Mouse (Mus musculus) mature B cell (primary cell): Measurements from ENCODE around the gene BC048562.

ENCODE experiments used
- in situ Hi-C: fragments of 300-500 bp; cut with MboI; formaldehyde crosslinking; loops from 2 replicates; pipeline ENCODE4 v1.14.3; 2019

Gene BC048562

GRCm38 (mm10) chr9:108450292-108451169 lies 14.2 kb downstream of the BC048562 start:
- in situ Hi-C loops, result no loop called here

DNA sequence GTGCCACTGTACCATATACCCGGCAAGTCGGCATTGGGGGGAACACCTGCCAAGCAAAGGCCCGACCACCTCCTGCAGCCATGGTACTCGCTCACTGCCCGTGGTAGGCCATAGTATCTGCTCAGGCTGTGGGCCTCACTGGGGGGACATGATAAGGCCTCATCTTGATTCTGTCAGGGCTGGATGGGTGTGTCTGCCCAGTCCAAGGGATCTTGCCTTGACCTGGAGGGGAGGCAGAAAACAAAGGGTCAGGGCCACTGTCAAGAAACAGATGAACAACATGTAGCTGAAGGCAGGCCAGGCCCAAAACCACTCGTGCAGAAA lies 14.8 kb downstream of the BC048562 start:
- in situ Hi-C loops, result no loop called here

DNA sequence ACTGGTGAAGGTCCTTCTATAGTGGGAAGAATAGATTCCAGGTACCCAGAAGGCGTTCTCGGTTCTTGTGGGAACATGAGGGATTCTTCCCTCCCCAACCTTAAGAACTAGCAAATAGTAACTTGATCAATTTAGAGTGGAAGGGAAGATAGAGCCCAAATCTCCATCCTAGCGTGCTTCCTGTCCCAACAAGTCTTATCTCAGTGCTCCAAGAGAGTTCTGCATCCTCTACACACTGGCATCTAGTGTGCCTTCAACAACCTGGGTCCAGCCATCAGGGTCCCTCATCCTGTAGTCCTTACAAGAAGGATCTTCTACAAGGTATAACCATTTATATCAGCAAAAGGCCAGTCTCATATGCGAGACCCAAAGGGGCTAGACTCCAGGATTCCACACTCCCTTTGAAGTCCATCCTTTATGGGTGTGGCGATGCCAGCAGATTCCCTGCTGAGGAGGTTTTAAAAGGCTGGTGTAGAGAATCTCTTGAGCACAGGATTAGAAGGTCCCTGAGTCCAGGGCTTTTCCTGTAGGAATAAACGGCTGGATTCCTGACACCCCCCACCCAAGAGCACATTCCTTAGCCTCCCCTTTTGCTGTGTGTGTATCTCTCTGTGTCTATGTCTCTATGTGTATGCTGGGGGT lies 15.4 kb downstream of the BC048562 start:
- in situ Hi-C loops, result no loop called here

DNA sequence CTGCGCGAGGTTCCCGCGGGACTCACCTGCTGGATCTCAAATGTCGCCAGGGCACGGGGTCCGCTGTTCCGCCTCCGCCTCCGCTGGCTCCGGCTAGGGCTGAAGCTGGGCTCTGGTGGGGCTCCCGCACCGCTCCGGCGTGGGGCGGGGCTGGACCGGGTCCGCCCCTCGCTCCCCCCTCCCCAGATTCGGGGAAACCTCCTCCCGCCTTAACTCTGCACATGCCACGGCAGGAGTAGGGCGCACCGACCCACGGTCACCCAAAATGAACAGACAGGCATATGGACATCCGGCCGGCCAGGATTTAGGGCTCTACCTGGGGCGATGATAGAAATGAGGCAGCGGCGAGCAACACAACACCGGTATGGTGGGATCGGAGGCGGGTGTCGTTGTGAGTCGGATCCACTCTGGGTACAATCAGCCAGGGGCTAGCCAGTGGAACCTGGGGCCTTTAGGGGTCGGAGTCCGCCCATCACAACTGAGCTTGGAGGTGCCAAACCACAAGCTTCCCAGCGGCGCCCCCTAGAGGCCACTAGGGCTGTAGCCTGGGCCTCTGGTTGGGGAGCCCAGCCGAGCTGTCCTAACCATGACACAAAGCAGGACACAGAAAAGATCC lies 16.1 kb downstream of the BC048562 start:
- in situ Hi-C loops, result no loop called here

- in situ Hi-C loops, result no loop called here
These were observed 16.6 kb downstream of the BC048562 start for GRCm38 (mm10) chr9:108452911-108453310.

- in situ Hi-C loops, result no loop called here
These were observed 17.2 kb downstream of the BC048562 start for GRCm38 (mm10) chr9:108453458-108453857.

- in situ Hi-C loops, result no loop called here
These were observed 18.1 kb downstream of the BC048562 start for GRCm38 (mm10) chr9:108454429-108454828.

- in situ Hi-C loops, result no loop called here
These were observed 19.7 kb downstream of the BC048562 start for GRCm38 (mm10) chr9:108455747-108456571.

GRCm38 (mm10) chr9:108456953-108457352 lies 20.7 kb downstream of the BC048562 start:
- in situ Hi-C loops, result no loop called here

DNA sequence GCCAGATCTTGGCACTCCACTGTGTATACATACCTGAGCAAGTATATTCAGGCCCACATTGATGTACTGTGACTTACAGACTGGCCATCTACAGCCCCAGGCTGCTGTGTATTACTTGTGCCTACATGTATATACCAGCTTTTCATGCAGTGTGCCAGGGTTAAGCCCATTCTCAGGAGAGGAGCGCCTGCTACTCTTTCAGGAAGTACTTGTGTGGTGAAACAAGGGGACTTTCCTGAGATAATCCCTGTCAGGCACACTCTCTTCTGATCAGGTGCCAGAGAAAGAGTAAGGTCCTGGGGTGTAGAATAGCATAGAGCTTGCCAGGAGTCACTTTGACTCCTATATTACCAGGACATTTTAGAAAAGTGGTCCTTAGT lies 23.6 kb downstream of the BC048562 start:
- in situ Hi-C loops, result no loop called here

DNA sequence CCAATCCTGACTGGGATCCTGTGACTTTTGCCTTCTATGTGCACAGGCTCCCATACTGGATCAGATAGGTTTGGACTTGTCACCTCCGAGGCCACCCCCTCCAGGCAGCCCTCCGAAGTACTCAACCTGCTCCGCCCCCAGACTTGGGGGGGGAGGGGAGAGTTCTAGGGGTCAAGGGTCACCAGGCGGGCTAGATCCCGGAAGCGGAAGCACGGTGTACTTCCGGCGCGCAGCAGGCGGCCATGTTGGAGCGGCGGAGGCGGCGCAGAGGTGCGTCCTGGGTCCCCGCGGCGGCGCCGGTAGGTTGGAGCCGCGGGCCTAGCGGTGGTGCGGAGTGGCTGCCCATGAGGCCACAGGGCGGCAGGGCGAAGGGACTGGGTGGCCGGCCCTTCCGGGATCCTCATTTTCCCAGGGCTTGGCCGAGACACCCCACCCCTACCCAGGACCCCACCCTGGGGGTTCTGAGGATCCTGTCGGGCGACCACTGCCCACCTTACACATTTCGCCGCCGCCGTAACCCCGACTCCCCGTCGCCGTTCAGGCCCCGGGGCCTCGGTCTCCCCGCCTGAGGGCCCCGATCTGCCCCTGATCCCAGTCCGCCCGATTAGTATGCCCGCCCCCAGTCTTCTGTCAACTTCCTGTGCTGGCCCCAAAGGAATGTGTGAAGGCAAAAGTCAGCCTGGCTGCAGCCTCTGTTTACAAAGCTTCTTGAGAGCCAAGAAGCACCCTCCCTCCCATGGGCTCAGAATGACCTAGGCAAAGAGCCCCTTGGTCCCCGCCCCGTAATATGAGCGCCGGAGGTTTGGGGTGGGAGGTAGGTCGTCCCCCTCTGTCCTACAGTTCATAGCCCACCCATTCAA lies 24.3 kb downstream of the BC048562 start, which contains the start of gene Ccdc71:
Gene Ccdc71 (plus strand): TSS at position 209 of the 860 bp plus-strand sequence.
- in situ Hi-C loops, result no loop called here

DNA sequence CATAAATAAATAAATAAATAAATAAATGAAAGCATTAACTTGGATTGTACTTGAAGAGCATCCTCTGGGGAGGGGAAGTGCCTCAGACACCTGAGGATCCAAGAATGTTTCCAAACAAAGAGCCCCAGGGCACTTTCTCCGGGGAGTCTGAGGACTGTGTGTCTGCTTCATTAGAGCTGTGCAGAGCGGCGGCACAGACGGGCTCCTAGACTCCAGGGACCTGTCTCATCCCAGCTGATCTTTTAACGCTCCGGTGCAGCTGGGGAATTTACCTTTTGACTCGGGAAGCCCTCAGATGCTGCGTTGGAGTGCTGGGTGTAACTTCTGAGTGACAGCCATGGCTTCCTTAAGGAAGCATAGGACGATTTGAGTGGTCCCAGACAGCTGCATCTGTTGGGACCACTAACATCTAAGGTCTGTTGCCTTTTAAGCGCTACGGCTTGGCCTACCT lies 24.9 kb downstream of the BC048562 start, which contains the start of gene Klhdc8b:
Gene Klhdc8b (minus strand): TSS at position 401 of the 451 bp plus-strand sequence.
- in situ Hi-C loops, result no loop called here

DNA sequence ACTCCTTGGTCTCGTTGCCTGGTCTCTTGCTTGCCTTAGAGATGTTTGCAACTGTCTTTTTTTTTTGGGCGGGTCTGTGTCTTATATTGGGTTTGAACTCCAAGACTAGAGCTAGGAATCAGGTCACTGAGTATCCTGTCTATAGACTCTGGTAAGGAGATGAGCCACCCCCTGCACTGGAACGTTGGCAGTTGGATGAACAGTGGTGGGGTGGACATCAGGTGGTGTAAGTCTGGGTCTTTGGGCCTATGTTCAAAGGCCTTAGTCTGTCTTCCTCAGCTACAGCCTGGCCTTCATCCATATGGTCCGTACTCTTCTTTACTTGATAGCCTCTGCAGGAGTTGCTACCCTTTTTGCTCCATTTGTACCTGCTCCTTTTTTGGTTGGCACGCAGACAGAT lies 25.4 kb downstream of the BC048562 start:
- in situ Hi-C loops, result no loop called here

DNA sequence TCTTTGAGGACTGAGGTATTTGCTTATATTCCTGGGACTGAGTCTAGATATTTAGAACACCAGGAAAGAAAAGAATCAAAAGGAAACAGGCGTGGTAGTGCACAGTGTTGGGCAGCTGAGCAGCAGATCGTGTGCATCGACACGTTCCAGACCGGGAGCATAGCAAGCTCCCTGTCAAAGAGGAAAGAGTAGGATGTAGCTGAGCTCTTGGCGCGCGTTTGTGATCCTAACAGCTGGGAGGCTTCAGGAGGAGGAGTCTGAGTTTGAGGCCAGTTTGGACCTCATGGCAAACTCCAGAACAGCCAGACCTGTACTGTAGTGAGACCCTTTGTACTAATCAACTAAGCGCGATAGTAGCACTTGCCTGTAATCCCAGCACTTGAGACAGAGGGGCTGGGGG lies 25.9 kb downstream of the BC048562 start:
- in situ Hi-C loops, result no loop called here

GRCm38 (mm10) chr9:108463713-108464112 lies 27.4 kb downstream of the BC048562 start:
- in situ Hi-C loops, result no loop called here

DNA sequence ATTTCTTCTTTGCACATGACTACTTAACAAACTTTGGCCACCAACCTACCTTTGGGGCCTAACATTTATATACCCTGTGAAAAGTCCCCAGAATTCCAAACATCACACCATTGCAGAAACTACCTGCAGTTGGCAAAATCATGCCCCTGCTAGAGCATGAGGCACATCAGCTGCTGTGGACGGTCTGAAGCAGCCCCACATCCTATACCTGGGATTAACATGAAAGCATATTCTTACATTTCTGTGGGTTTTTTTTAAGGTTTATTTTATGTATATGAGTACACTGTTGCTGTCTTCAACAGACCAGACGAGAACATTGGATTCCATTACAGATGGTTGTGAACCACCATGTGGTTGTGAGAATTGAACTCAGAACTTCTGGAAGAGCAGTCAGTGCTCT lies 29.9 kb downstream of the BC048562 start:
- in situ Hi-C loops, result no loop called here

- in situ Hi-C loops, result no loop called here
These were observed 33.1 kb downstream of the BC048562 start for GRCm38 (mm10) chr9:108469430-108469829.

GRCm38 (mm10) chr9:108469845-108470244 lies 33.6 kb downstream of the BC048562 start:
- in situ Hi-C loops, result no loop called here

DNA sequence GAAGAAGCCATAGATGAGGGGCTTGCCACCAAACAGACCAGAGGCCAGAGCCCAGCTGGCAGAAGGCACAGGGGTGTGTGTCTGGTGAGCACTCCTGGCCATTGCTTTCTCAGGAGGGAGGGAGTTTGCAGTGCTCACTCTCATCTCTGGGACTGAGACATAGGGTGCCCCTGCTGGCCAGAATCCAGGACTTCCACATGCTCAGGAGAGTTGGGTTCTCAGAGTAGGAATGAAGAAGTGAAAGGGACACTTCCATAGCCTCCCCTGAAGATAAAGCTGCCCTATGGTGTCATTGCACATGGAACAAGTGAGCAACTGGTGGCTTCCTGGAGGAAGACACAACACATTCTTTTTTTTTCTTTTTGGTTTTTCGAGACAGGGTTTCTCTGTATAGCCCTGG lies 38.2 kb downstream of the BC048562 start:
- in situ Hi-C loops, result no loop called here

DNA sequence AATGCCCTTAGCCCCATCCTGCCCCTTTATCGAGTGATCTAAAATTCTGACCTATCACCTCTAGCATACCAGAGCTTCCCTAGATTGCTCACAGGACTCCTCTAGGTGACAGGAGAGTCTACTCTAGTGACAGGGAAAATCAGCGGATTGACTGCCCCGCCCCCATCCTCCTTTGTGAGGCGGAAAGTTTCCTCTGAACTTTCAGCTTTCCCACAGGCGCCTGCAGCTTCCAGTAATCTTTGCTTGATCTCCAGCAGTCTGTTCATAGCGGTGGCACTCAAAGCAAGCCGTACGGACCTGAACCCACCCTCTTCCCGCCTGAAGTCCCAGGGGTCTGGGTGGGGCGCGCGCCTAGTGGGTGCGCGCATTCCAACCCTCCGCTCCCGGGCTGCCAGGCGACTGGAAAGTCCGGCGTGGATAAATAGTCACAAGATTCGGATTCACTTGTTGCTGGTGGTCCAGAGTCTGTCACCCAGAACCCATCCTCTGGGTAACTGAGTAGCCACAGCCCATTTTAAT lies 42.4 kb downstream of the BC048562 start:
- in situ Hi-C loops, result no loop called here

GRCm38 (mm10) chr9:108479241-108479640 lies 43.0 kb downstream of the BC048562 start:
- in situ Hi-C loops, result no loop called here
